Mouse (Mus musculus) megakaryocyte, embryonic 14.5 days (primary cell): Measurements from ENCODE around the gene Csrp1.

Experiments
- FLI1 ChIP-seq: IDR thresholded peaks from 2 replicates; pipeline ENCODE4 v1.6.1; 2012; ENCODE audit warnings: low read length, inconsistent platforms, mixed read lengths
- GATA1 ChIP-seq: IDR thresholded peaks from 3 replicates; pipeline ENCODE4 v1.6.1; 2012; ENCODE audit warnings: mixed read lengths, low read length, inconsistent platforms, borderline replicate concordance

GRCm38 (mm10) chr1:135728631-135729366 is 8.9 kb downstream of the Csrp1 start:
- TF ChIP-seq FLI1 (no peak; the same call in 1 of the 2 replicates), GATA1 (no peak)
